Comparison of ENCODE assay signal across 22 mouse cellular contexts in genomic region chr15:97880441-97880840, GRCm38 (mm10). TPM values are rescaled to one million over a fixed set of nuclear protein-coding genes. Genes with fewer than 3 reads are reported as not detected.
DNase-seq lines count a peak whose midpoint lies in the region; ATAC-seq and TF ChIP-seq lines count a peak whose summit lies in the region.
"Had no signal": no experiment of that assay in that cellular context is flagged by ENCODE, and none has a peak within 500 bp of the region (broad histone marks: within the 10 kb centered on the region; RNA-seq: fewer than 3 reads in every experiment).

No protein-coding gene starts in this region.

- no peaks in the 10 kb centered on the region for H3K27me3 ChIP-seq in liver, postnatal 0 days (ENCODE audit: insufficient read depth, low read length)
- H3K27me3 ChIP-seq: CH12.LX; forebrain, embryonic 15.5 days; limb, embryonic 12.5 days; liver, embryonic 15.5 days had no signal

- no peak overlapping the region for H3K4me3 ChIP-seq in liver, postnatal 0 days (ENCODE audit: low read depth, low read length)
- H3K4me3 ChIP-seq: forebrain, embryonic 15.5 days; heart, embryonic 10.5 days; hindbrain, embryonic 10.5 days; limb, embryonic 12.5 days; liver, embryonic 15.5 days had no signal

- H3K9me3 ChIP-seq in liver, postnatal 0 days (ENCODE audit: low read length), result no peaks in the 10 kb centered on the region
- H3K9me3 ChIP-seq: forebrain, embryonic 15.5 days; heart, embryonic 10.5 days; hindbrain, embryonic 10.5 days; limb, embryonic 12.5 days; liver, embryonic 15.5 days had no signal

- no peaks in the 10 kb centered on the region for H3K36me3 ChIP-seq in liver, postnatal 0 days (replicated peaks; ENCODE audit: insufficient read depth, low read length)
- H3K36me3 ChIP-seq: forebrain, embryonic 15.5 days; heart, embryonic 10.5 days; hindbrain, embryonic 10.5 days; limb, embryonic 12.5 days; liver, embryonic 15.5 days had no signal

- ATAC-seq in liver, postnatal 0 days, result peak; percentile 38; the same call in 1 of the 2 replicates
- ATAC-seq: forebrain, embryonic 15.5 days; hindbrain, postnatal 0 days had no signal

- H3K4me1 ChIP-seq in liver, postnatal 0 days (ENCODE audit: insufficient read depth), result no peaks in the 10 kb centered on the region
- H3K4me1 ChIP-seq: forebrain, embryonic 15.5 days had no signal

- TF ChIP-seq CTCF in liver, postnatal 0 days (IDR thresholded peaks at IDR 0.05; ENCODE audit: low read depth), result no peak

- no peak overlapping the region for H3K9ac ChIP-seq in liver, postnatal 0 days (replicated peaks)
- H3K9ac ChIP-seq: forebrain, embryonic 15.5 days; limb, embryonic 12.5 days; liver, embryonic 15.5 days had no signal

- 43% methylated on average over 9 of the region's 9 CpGs for WGBS in liver, postnatal 0 days (ENCODE audit: insufficient replicate concordance)

- peak; percentile 20 to 34 for DNase-seq in adrenal gland, postnatal 36 days
- DNase-seq in adrenal gland, postnatal 25 days, result no peak
- DNase-seq in liver, postnatal 0 days, result no peak
- no peak for DNase-seq in liver
- DNase-seq in kidney, postnatal 10 days, result peak; percentile 50
- peak; percentile 58 for DNase-seq in yolk sac, embryonic 10.5 days (ENCODE audit: low spot score)
- DNase-seq in layer of hippocampus, postnatal 14 days (ENCODE audit: low spot score in 2 of 2), result no peak
- DNase-seq: cerebellum, adult 11 months; cerebellum, postnatal 14 days; embryo, embryonic 11 days; gastrocnemius, postnatal 36 days; lung, postnatal 14 days; retina, postnatal 1 day; right cerebral cortex, postnatal 4 days; thymus, postnatal 25 days had no signal

- no peak for TF ChIP-seq EP300 in liver, postnatal 0 days (IDR thresholded peaks at IDR 0.05; ENCODE audit: low read depth)

- no peak overlapping the region for H3K27ac ChIP-seq in liver, postnatal 0 days (ENCODE audit: low read depth)
- H3K27ac ChIP-seq: forebrain, embryonic 15.5 days; heart, embryonic 10.5 days; hindbrain, embryonic 10.5 days; hindbrain, postnatal 0 days; limb, embryonic 12.5 days; liver, embryonic 15.5 days had no signal

- H3K4me2 ChIP-seq in liver, postnatal 0 days (ENCODE audit: low read depth, low read length), result no peak overlapping the region
- H3K4me2 ChIP-seq: forebrain, embryonic 15.5 days; limb, embryonic 12.5 days; liver, embryonic 15.5 days had no signal

RNA-seq across cellular contexts. Expression of gene Vdr, which starts 30.0 kb away (rescaled TPM):
- total RNA-seq in adrenal gland, postnatal 36 days (2021), result 10 to 100 TPM in 1 of 2 experiments, 1 to 10 TPM in 1; 6.4 to 33.3 TPM
- 6.0 and 8.0 TPM in 2 replicates for total RNA-seq in adrenal gland, postnatal 25 days (2021)
- 0.07 and 0.25 TPM in 2 replicates for polyA plus RNA-seq in liver, postnatal 0 days (2015; fragmentation: Nextera tagmentation; extraction: Ambion mirVana)
- total RNA-seq in layer of hippocampus, postnatal 14 days (2021), result under 1 TPM in 1 of 2 experiments, not detected in 1; 0.43 TPM

RNA-seq across cellular contexts. Expression of gene Hdac7, which starts 36.1 kb away (rescaled TPM):
- total RNA-seq in adrenal gland, postnatal 36 days (2021), result 10 to 100 TPM; 63.5 to 67.2 TPM
- total RNA-seq in adrenal gland, postnatal 25 days (2021), result 93.1 and 109 TPM in 2 replicates
- 5.3 TPM in 2 replicates for polyA plus RNA-seq in liver, postnatal 0 days (2015; fragmentation: Nextera tagmentation; extraction: Ambion mirVana)
- 10 to 100 TPM; 24.9 to 25.0 TPM for total RNA-seq in layer of hippocampus, postnatal 14 days (2021)

Comparison
In these comparisons a context has a peak if more than half of its experiments do, and no peak if none do; other contexts are left out.
1. DNase-seq: peak in adrenal gland, postnatal 36 days (2 of 2), kidney, postnatal 10 days (single experiment) and yolk sac, embryonic 10.5 days (single experiment); none in adrenal gland, postnatal 25 days (single experiment), liver, postnatal 0 days (single experiment), liver (single experiment) and layer of hippocampus, postnatal 14 days (0 of 2).